Mouse (Mus musculus): ENCODE data around the gene Vmn1r103.
"Not testable (repeated sequence)": the region's sequence is repeated elsewhere in the genome, so short reads cannot be mapped to it uniquely, and the experiment has no call there.

Vmn1r103 gene

DNA sequence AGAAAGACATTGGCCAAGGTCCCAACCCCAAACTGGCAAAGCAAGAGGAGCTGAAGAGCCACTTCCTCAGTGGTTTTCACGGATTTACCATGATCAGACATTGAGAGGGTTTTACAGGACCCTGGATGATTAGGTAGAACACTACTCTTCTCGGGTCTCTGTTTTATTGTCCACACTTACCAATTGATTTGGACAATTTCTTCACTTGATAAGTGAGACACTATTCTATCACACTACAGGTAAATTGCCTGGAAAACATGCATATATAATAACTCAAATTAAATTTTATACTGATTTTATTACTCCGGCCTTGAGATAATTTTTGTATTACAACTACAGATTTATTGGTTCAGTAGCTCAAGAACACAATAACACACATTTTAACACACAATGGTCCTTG, at the start of gene Vmn1r103:
TSS of gene Vmn1r103 (minus strand) at position 101 of the 400 bp plus-strand sequence.
- not testable (repeated sequence) for DNase-seq

DNA sequence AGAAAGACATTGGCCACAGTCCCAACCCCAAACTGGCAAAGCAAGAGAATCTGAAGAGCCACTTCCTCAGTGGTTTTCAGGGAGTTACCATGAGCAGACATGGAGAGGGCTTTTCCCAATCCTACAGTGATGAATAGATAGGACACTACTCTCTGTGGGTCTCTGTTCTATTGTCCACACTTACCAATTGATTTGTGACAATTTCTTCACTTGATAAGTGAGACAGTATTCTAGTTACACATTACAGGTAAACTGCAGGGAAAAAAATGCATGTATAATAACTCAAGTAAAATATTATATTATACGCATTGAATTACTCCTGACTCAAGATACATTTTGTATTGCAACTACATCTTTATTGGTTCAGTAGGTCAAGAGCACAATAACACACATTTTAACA, 35.3 kb upstream of the Vmn1r103 start, which contains the start of gene Gm5726:
TSS of gene Gm5726 (minus strand) at position 101 of the 400 bp plus-strand sequence.
- DNase-seq, result not testable (repeated sequence)

DNA sequence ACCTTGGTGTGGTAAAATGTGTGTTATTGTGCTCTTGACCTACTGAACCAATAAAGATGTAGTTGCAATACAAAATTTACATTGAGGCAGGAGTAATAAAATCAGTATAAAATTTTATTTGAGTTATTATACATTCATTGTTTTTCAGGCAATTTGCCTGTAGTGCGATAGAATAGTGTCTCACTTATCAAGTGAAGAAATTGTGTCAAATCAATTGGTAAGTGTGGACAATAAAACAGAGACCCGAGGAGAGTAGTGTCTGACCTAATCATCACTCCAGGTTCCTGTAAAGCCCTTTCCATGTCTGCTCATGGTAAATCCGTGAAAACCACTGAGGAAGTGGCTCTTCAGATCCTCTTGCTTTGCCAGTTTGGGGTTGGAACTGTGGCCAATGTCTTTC, 23.2 kb upstream of the Vmn1r103 start, which contains the start of gene Vmn1r104:
TSS of gene Vmn1r104 (plus strand) at position 301 of the 400 bp plus-strand sequence.
- DNase-seq, result not testable (repeated sequence)

DNA sequence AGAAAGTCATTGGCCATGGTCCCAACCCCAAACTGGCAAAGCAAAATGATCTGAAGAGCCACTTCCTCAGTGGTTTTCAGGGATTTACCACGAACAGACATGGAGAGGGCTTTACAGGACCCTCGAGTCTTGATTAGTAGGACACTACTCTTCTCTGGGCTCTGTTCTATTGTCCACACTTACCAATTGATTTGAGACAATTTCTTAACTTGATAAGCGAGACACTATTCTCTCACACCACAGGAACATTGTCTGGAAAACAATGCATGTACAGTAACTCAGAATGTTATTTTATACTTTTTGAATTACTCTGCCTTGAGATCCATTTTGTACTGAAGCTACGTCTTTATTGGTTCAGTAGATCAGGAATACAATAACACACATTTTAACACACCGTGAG, 35.5 kb downstream of the Vmn1r103 start, which contains the start of gene Gm10670:
TSS of gene Gm10670 (minus strand) at position 101 of the 400 bp plus-strand sequence.
- not testable (repeated sequence) for DNase-seq

All from cerebellum, postnatal 36 days (tissue).